Mouse (Mus musculus): ENCODE data around the gene Arhgef28. TPM values are rescaled to one million over a fixed set of nuclear protein-coding genes. Genes with fewer than 3 reads are reported as not detected.

The Arhgef28 gene
- total RNA-seq, 2 experiments from 2014 or later: 6.1 to 8.8 TPM

DNA sequence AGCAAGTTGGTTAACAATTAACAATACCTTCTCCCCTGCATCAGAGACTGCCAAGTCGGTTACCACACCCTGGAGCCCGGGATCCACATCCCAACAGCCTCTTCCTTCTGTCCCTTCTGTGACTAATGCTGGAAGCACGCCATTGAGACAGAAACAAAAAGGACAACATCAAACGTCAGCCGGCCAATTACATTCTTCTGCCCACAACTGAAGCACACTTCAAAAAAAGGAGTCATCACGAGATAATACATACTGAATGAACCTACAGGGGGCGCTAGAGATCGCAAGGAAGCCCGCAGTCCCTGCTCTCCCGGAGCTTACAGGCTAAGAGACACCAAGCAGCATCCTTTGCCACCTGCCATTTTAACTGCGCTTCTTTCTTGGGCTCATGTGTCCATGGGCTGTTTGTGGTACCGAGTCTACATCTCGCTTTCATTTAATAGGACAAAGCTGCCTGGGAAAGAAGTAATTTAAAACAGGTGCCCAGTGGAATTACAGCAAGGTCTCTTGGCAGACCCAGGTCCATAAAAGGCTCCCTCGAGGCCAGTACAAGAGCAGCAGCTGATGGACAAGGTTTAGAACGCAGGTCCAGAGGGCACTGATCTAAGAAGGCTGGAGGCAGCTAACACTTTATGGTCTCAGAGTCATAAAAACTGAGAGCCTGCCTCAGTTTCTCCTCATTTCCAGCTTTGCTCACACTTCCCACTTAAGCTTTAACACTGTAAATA lies 266.6 kb downstream of the Arhgef28 start:
- intact Hi-C loops (cut with DNase I): loop anchor here (5.0 to 10.0 kb wide), 4 partner anchors 82 to 505 kb away; no protein-coding TSS in a partner anchor
- DNase-seq: peak; percentile 37 to 60

DNA sequence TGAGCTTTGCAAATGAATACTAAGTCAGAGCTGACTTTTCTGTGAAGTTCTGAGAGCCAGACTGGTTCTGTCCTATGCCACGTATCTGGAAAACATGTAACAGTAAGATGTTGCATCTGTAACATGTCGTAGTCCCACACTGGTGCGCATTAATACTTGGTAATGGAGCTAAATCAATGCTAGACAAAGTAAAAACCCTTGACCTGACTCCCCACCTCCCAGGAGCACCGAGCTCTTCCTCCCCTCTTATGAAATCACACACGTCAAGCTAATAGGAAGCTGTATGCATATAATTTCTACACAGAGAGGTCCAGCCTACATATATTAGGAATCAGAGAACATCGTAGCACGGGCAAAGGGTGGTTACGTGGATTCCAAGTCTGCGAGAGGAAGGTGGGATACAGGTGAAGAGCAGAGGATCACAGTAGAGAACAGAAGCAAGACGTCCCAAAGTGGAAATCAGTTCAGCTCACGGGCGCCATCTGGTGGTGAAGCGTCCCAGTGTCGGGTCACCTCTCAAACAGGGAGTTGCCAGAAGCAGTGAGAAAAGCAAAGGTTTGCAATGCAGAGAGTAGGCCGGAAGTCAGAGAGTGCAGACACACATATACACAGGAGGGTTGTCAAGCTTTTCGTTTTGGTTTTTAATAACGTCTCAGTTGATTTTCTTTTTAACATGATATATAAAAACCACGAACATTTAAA lies 267.5 kb downstream of the Arhgef28 start:
- DNase-seq: peak; percentile 92 to 96
- intact Hi-C loops (cut with DNase I): loop anchor here (1.0 to 10.0 kb wide), 6 partner anchors 81 to 703 kb away; no protein-coding TSS in a partner anchor

DNA sequence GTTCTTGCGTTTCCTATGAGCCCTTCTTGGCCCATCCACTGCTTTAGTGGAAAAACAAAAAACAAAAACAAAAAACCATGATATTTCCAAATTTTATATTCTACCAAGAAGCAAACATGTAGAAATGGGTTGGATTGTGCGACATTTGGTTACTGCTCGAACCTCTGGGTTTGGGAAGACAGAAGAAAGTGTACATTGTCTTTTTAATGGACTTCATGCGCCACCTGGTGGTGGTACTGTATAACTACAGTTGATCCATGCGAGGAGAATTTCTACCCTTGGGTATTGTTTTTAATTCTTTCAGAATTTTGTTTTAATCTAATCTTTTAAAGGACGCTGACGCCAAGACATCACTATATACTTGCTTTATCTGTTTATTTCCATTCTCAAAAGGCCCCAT lies 268.3 kb downstream of the Arhgef28 start:
- intact Hi-C loops (cut with DNase I): loop anchor here (1.0 to 10.0 kb wide), 6 partner anchors 81 to 703 kb away; no protein-coding TSS in a partner anchor
- peak; percentile 72 to 83 for DNase-seq

DNA sequence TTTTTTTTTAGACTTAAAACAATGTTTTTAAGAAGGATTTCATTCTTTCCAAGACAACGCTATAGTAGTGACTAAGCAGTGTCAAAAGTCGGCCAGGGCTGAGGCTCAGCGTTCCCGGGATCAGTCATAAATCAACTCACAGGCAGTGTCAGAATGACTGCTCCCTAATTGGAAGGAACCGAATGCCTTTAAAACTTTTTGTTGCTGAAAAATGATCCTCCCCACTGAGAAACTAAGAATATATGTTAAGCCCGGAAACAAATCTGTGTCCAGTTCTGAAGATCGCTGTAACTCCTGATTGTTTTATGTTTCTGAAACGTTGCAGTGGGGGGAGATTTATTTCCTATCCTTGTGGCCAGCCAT lies 278.1 kb downstream of the Arhgef28 start:
- intact Hi-C loops (cut with DNase I): no loop called here
- no peak for DNase-seq

DNA sequence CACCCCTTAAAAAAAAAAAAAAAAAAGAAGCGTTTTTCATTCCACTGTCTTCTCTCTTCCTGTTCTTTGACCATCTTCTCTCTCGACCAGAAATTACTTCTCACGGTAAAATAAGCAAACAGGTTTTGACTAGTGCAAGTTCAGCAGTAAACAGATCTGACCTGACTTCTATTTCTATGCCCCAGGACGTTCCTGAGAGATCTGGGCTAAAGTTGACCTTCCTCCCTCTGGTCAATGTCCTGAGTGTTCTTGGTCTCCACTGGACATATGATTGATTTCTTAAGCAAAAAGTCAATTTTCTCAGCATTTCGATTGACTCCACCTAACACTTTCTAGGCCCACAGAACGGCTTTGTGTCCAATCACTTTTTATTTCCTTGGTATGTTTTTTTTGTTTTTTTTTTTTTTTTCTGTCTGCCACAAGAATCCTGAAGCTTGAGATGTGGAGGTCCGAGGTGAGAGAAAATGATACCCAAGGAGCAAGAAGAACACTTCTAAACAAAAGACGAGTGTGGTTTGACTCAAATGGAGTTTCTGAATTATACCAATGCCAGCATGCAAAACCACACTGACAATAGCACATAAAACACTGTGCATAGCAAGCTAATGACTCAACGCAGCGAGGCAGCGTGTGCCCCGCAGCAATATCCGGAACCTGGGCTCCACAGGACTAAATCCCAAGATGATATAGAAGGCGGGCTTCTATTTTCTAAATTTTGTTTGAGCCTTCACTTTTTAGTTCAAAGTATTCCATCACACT lies 278.7 kb downstream of the Arhgef28 start:
- DNase-seq: no peak
- intact Hi-C loops (cut with DNase I): no loop called here

DNA sequence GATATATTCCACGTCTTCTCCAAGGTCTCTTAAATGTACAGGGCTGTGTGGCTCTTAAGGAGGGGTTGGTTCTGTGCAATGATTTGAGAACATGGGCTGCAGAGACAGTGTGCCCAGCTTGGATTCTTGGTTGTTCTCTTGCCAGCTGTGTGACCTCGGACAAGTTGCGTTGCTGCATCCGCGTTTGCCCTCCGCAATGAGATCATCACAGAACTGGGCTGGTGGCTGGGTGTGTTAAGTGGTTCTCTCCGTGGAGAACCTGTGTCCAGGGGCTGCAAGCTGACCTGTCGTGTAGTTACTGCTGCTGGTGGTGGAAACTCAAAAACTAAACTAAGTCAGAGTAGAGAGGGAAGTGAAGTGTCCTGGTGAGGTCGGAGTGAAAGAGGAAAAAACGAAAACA lies 279.9 kb downstream of the Arhgef28 start:
- no peak for DNase-seq
- intact Hi-C loops (cut with DNase I): no loop called here

DNA sequence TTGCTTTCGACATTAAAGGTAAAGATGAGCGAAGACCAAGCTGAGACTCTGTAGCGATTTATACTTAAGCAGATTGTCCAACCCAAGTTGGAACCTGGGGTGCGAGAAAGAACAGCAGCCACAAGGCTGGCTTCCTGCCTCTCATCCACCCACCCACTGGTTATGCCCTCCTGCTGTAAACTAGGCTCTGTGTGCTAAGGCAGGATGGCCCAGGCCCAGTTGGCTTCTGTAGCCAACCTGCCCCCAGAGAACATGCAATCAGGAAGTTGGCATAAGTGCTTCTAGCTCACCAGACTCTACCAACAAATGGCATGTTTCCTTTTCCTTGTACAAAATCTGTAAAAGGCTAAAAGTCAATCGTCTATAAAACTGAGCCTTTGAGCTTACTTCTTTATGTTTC lies 283.2 kb downstream of the Arhgef28 start:
- intact Hi-C loops (cut with DNase I): no loop called here

DNA sequence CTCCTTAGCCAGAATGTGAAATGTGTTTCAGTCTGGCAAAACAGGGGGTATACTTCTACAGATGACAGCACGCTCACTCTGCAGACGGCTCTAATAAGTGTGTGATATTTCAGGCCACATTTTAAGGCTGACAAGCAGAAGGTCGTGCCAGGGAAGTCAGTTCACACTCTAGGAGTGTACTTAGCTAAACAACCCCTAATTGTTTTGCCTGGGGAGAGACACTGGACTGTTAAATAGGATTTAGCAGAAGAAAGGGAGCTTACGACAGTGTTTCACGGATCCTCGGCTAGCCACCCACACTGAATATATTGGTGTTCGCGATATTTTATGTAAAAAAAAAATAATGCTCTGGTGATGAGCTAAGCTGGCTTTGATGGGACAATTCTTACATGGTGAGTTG lies 286.6 kb downstream of the Arhgef28 start:
- intact Hi-C loops (cut with DNase I): no loop called here
- DNase-seq: no peak

More for the DNA sequence above, 283.2 kb downstream of the Arhgef28 start:
- no peak for DNase-seq

DNA sequence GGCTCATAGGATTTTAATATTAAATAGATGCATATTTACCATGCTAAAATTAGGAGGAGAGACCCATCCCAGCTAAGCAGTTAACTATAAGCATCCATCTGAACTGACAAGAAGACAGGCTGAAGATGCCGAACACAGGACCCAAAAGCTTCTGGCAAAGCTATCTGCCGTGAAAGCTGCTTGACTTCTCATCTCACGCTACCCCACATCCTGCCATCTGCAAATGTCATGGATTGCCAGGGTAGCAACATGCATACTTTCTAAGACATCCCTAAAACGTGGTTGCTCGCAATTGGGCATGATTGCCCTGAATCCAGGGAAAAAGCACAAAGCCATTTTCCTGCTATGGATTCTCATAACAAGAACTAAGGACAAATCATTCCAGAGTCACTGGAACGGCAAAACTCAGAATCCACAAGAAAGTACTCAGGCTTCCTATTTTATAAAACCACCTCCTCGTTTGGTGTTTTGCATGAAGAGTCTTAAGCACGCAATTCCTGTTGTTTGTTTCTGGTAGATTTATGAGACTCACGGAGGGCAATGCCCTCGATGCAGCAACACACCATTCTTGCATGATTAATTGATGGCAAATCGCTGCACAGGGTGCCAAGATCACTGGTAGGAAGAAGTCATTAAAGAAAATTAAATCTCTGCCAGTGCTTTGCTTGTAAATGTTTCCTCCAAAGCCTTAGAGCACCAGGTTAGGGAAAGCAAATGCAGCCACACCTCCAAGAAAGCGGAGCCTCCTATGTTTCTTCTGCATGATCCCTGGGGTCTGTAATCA lies 287.9 kb downstream of the Arhgef28 start:
- intact Hi-C loops (cut with DNase I): no loop called here

DNA sequence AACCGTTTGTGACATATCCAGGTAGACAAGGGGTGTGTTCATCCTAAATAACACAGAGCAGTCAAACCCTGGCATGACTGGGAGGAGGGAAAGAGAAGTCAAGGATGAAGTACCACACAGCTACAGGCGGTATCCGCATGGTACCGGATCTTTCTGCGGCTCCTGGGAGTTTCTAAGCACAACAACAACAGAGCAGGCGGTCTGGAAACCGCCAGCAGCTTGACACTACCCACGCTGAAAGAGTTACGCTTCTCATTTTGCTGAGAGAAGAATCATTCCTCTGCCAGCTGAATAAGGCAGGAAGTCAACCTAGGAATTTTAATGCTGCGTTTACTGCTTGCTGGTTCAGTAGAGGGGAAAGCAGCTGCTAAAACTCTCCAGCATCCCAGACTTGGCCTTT lies 295.2 kb downstream of the Arhgef28 start:
- intact Hi-C loops (cut with DNase I): no loop called here
- peak; percentile 22 to 29 for DNase-seq

More for the DNA sequence above, 287.9 kb downstream of the Arhgef28 start:
- no peak for DNase-seq

DNA sequence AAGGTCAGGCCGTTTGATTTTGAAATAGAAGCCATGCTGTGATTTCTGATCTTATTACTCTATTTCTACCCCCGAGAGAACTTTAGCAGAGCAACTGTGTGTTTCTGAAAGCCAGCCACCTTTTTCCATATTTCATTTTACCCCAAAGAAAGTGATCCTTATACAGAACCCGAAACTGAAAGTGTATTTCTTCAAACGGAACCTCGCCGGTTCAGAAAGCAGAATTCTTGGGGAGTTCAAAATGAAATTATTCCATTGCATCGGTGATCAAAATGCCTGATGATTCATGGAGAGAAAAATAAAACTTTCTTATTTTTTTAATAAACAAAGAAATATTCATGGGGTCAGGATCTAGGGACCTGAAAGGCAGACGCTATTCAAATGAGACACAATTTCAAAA lies 303.4 kb downstream of the Arhgef28 start:
- no peak for DNase-seq
- intact Hi-C loops (cut with DNase I): no loop called here

DNA sequence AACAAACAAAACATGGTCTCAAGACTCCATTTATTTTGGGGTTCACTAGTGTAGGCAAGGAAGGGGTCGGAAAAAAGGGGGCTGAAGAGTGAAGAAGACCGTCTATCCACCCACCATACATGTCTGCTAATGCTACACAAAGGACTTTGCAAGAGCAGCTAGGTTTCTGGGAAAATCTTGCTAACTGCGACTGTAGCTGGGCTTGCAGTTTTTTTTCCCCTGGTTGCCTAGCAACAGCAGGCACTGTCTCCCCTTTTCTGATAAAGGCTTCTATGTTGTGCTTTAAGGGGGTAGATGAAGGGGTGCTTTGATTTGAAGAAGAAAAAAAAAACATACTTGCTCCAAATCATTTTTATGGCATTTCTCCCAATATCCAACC lies 305.9 kb downstream of the Arhgef28 start:
- intact Hi-C loops (cut with DNase I): no loop called here
- DNase-seq: no peak

DNA sequence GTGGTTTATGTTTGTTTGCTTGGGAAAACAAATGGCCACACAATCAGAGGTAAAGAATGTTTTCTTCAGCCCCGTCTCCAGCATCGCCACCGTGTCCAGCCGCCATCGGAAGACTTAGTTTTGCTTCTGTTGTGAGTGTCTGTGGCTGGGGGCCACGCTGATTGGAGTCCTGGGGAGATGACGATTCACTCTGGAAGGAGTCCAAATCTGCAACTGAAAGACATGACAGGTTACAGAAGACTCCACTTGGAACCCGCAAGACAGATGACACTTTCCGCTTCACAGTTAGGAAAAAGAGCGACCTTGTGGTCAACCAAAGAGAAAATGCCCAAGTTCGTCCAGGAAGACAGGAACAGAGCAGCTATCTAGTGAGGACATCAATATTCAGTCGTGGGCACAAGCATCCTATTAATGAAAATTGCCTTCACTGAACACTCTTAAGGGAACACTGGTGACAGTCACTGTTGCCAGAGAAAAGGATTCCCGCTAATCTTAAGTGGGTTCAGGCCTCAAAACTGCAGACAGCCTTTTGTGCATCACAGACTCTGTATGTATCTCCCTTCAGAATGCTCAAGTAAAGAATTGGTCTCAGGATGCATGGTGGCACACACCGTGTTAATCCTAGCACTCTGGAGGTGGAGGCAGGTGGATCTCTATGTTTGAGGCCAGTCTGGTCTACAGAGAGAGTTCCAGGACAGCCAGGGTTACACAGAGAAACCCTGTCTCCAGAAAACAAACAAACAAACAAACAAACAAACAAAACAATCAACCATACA lies 306.4 kb downstream of the Arhgef28 start:
- DNase-seq: no peak
- intact Hi-C loops (cut with DNase I): no loop called here

DNA sequence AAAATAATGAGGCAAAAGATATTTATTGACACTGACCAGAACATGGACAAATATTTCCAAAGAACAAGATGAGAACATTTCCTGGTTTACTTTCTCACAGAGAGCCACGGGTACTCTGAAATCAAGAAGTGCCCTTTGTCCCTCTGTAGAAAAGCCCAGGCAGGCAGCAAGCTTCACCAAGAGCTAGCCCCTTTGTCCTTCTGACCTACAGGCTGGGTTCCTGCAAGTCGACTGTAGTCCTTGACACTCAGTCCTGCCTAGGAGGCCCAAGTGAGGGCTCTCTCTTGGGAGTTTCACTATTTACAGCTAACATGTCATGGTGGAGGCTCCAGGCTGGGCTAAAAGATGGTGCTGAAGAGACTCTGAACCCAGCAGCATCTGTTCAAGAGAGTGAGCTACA lies 307.6 kb downstream of the Arhgef28 start:
- no peak for DNase-seq
- intact Hi-C loops (cut with DNase I): no loop called here

DNA sequence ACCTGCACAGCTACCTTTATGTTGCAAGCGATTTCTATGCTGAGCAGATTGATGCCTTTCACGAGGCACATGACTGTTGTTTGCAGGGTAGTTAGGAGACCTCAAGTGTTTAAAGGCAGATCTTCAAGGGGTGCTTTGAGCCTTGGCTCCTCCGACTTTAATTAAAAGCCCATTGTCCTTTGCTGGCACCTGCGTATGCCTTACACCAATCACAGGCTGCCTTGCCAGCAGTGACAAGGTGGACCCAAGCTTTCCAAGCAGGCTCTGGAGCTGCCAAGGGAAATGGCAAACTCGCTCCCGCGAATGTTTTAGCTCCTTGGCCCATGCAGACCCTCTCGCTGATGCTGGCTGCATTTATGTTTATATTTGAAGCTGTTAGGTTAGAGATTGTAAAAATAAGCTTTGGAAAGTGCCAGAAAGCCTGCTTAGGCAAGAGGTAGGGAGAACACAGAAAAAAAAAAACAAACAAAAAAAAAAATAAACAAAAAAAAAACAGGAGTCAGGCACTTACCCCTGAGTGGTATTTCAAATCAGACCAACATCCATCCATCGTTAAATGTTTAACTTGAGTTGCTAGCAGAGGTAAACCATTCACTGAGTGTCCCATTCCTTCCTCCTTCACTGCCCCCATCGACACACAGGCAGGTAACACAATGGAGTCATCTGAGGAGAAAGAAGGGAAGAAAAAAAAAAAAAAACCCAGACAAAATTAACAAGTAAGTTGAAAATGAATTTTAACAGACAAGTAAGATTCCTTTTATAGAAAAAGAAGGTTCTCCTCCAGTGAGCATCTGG lies 313.0 kb downstream of the Arhgef28 start:
- intact Hi-C loops (cut with DNase I): no loop called here
- no peak for DNase-seq

DNA sequence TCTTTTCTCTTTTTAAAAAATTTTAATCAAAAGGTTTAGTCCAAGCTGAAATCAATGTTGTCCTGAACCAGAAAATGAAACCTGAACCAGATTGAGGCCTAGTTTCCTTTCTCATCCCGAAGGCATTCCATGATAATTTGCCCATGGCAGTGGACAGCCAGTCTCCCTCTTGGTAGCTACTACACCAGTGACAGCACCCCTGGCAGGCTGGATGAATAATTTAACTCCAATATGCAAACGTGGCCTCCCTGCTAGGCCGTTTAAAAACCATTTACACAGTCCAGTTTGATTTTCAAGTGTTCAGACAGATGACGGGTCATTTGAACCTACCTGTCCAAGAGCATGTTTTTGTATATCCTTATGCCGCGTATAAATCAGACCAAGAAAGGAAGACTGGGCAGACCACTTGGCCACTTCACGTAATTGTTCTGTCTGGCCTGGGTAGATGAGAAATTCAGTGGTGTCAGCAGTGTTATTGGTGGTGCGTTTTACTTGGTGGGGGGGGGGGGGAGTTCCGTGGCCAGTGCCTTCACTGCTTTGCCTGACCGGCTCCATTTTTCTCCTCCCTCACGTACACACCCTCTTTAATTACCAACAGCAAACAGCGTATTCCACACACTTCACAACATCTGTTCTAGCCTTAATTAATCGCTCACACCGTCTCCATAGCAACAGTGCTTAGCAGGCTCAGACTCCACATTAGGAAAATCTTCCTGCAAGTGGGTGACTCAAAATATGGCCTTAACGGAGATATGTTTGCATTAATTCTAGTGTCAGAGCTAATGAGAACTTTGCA lies 314.0 kb downstream of the Arhgef28 start:
- intact Hi-C loops (cut with DNase I): no loop called here
- DNase-seq: no peak

DNA sequence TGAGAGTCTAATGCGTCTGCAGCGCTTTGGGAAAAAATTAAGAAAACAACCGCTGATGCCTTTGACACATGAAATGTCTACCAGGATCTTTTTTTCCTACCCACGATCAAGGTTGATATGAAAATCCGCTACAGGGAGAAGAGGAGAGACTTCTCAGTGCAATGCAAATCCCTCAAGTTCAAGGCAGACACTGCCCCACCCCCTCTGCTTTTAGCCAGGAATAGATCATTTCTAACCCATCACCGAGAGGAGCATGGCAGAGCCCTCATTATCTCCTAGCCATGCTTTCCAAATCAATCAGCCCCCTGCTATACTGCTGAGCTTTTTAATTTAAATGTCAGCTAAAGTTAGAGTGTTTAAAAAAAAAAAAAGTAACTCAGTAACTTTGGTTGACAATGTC lies 318.2 kb downstream of the Arhgef28 start:
- intact Hi-C loops (cut with DNase I): no loop called here
- DNase-seq: no peak

DNA sequence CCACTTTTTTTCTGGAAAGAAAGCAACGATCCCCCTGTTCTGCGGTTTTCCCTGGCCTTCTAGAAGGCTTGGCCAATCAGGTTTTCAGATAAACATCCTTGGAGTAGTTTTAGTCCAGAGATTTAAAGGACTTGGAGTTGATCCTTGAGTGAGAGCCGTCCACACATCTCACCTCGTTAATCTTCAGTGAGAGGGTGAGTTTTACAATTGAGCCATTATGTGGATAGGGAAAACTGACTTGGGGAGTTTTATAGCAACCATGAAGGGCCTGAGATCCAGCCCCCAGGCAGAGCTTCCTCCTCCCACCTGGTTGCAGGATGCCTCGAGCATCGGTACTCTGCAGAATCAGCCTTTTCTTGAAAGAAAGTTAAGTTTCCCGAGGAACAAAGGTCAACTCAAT lies 318.7 kb downstream of the Arhgef28 start:
- intact Hi-C loops (cut with DNase I): no loop called here

More for the DNA sequence above, 318.7 kb downstream of the Arhgef28 start:
- DNase-seq: no peak
